Mouse (Mus musculus): Measurements from ENCODE around the gene Acox2. TPM values are rescaled to one million over a fixed set of nuclear protein-coding genes. Genes with fewer than 3 reads are reported as not detected.
A peak's percentile ranks its signal among the peaks of the same experiment; 100 is the strongest.

Acox2 gene
- polyA plus RNA-seq, 1 experiment from 2014 or later = not detected

DNA sequence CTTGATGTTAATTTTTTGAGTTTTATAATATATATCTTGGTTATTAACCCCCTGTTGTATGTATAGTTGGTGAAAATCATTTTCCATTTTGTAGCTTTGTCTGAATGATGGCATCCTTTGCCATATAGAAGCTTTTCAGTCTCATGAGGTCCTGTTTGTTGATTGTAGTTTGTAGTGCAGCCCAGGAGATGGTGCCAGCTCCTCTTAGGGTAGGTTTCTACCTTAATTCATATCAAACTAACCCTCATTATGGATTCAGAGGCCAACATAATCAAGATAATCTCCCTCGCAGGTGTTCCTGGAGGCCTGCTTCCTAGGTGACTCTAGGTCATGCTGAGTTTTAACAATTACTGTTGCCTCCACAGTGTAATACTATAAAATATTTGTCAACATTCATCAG lies 3.1 kb upstream of the Acox2 start:
- no peak for ATAC-seq (replicated peaks)
- Histone ChIP-seq H3K9me3 (no peaks in the 10 kb centered on the region), H3K4me2 (replicated peaks) (no peak overlapping the region), H3K4me3 (no peak overlapping the region), H3K9ac (replicated peaks) (no peak overlapping the region), H3K4me1 (no peaks in the 10 kb centered on the region), H3K27me3 (no peaks in the 10 kb centered on the region), H3K36me3 (no peaks in the 10 kb centered on the region), H3K27ac (replicated peaks) (no peak overlapping the region)
- 62% methylated on average over 1 of the region's 1 CpGs for WGBS

DNA sequence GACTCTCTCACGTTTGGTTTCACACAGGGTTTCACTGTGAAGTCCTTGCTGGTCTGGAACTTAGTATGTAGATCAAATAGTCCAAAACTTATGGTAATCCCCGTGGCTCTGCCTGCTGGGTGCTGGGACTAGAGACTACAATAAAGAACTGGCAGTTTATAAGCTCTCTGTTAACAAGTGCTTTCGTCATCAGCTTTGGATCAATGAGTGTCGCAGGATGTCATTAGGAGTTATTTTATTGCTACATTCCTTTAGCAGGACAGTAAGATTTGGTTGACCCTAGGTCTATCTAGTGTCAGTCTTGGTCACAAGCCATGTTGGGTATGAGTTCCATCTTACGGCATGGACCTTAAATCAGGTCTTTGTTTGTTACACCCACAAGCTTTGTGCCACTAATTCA lies 1.1 kb upstream of the Acox2 start:
- Histone ChIP-seq H3K4me3 (no peak overlapping the region), H3K4me2 (replicated peaks) (no peak overlapping the region), H3K9me3 (no peaks in the 10 kb centered on the region), H3K4me1 (no peaks in the 10 kb centered on the region), H3K27ac (replicated peaks) (no peak overlapping the region), H3K36me3 (no peaks in the 10 kb centered on the region), H3K9ac (replicated peaks) (no peak overlapping the region), H3K27me3 (no peaks in the 10 kb centered on the region)
- ATAC-seq (replicated peaks) = no peak
- 78% methylated on average over 5 of the region's 5 CpGs for WGBS

DNA sequence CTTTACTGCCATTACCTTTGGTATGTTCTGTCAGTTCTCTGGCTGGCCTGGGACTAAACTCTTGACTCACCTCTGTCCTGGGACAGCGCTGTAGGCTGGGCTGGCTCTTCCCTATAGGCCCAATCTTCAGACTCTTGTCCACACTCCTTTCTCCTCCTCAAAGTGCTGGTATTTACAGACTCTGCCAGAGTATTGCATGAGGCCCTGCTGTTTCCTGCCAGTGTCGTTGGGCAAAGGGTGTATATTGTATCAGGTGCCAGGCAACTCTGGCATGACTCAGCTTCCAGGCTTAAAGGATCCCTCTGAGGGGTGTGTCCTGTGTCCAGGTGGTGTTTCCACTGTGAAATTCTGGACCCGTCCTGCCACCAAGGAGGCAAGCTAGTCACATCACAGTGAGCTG lies 401 bp downstream of the Acox2 start:
- H3K4me3 ChIP-seq = no peak overlapping the region
- no peaks in the 10 kb centered on the region for H3K36me3 ChIP-seq
- 86% methylated on average over 3 of the region's 3 CpGs for WGBS
- H3K9ac ChIP-seq (replicated peaks) = no peak overlapping the region
- H3K4me2 ChIP-seq (replicated peaks) = no peak overlapping the region
- no peak overlapping the region for H3K27ac ChIP-seq (replicated peaks)
- no peak for ATAC-seq (replicated peaks)
- no peaks in the 10 kb centered on the region for H3K27me3 ChIP-seq
- no peaks in the 10 kb centered on the region for H3K4me1 ChIP-seq
- no peaks in the 10 kb centered on the region for H3K9me3 ChIP-seq

DNA sequence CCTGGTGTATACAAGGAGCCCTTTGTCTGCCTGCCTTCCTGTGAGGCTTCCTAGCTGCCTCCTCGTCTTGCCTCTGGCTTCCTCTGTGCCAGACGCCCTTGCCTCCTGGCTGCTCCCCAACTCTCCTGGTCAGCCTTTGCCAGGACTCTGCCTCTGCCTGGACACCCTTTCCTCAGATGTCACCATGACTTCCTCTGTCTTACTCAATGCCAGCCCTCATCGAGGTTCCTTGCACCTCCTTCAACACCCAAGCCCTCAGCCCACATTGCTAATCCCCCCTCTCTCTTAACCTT lies 872 bp downstream of the Acox2 start:
- Histone ChIP-seq H3K4me3 (no peak overlapping the region), H3K4me1 (no peaks in the 10 kb centered on the region), H3K9ac (replicated peaks) (no peak overlapping the region), H3K4me2 (replicated peaks) (no peak overlapping the region), H3K27ac (replicated peaks) (no peak overlapping the region), H3K36me3 (no peaks in the 10 kb centered on the region), H3K9me3 (no peaks in the 10 kb centered on the region), H3K27me3 (no peaks in the 10 kb centered on the region)
- WGBS = 38% methylated on average over 3 of the region's 3 CpGs
- no peak for ATAC-seq (replicated peaks)

DNA sequence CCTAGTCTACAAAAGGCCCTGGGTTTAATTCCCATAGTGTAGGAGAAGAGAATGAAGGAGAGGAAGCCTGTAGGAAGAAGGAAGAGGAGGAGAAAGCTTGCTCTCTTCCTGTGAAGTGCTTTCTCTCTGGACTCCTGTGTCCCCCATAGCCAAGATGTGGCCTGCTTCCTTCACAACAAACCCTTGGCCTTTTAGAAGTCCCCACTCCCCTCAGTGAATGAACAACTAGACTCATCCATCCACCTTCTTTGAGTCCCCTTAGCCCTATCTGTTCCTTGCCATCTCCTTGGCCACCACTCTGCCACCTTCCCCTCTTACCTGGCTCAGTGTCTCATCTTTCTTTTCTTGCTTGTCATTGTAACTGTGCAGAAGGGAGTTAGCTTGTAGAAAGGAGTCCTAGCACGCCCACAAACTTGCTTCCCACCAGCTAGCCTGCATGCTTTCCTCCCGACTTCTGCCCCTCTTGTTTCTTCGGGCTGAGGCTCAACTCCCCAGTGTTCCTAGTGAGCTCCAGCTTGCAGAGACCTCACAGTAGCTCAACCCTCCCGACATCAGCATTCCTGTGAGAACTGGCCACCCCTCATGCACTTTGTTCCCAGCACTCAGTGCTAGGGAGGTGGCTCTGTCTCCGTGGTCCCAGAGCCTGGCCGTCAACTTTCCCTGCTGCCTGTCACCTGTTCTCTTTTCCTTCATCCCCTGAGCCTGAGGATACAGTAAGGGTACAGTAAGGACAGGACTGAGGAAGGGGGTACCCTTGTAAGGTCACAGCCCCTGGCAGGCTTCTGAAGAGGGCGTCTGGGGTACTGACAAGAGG lies 1.4 kb downstream of the Acox2 start:
- ATAC-seq (replicated peaks) = no peak
- Histone ChIP-seq H3K9me3 (no peaks in the 10 kb centered on the region), H3K36me3 (no peaks in the 10 kb centered on the region), H3K4me2 (replicated peaks) (no peak overlapping the region), H3K27ac (replicated peaks) (no peak overlapping the region), H3K9ac (replicated peaks) (no peak overlapping the region), H3K4me3 (no peak overlapping the region), H3K4me1 (no peaks in the 10 kb centered on the region), H3K27me3 (no peaks in the 10 kb centered on the region)
- 56% methylated on average over 7 of the region's 7 CpGs for WGBS

DNA sequence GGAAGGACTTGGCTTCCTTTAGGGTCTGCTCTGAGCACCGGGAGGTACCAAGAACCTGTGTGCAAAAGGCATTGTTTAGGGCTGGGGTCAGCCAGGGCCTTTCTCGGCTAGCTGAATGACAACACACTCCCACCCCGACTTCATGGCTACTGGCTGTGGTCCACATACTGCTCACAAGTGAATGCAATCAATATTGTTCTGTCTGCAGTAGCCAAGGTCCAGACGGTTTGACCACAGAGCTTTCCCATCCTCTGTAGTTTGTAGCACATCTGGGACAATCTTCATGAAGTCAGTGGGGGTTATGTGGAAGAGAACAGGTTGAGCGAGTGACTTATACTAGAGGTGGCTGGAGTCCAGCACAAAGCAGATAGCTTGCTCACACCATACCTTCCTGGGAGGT lies 2.3 kb downstream of the Acox2 start:
- H3K4me1 ChIP-seq = no peaks in the 10 kb centered on the region
- H3K4me2 ChIP-seq (replicated peaks) = no peak overlapping the region
- no peaks in the 10 kb centered on the region for H3K27me3 ChIP-seq
- no peak for ATAC-seq (replicated peaks)
- H3K4me3 ChIP-seq = no peak overlapping the region
- no peak overlapping the region for H3K27ac ChIP-seq (replicated peaks)
- 79% methylated on average over 5 of the region's 5 CpGs for WGBS
- H3K9me3 ChIP-seq = no peaks in the 10 kb centered on the region
- no peak overlapping the region for H3K9ac ChIP-seq (replicated peaks)
- no peaks in the 10 kb centered on the region for H3K36me3 ChIP-seq

DNA sequence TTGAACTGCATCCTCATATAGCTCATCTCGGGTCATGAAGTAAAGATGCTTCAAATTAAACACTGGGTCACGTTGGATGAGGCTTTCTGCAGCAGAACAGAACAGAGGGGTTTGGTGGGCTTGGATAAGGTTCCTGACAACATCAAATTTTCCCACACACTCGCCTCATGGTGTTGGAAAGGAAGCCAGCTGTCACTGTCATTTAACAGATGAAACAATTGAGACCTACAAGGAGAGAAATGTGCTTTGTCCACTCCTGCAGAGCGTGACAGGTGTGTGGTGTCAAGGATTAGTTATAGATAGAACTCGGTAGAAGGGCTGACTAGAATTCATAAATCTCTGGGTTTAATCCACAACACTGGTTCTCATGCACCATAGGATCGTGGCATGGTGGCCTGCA lies 3.1 kb downstream of the Acox2 start:
- Histone ChIP-seq H3K36me3 (no peaks in the 10 kb centered on the region), H3K4me3 (no peak overlapping the region), H3K9me3 (no peaks in the 10 kb centered on the region), H3K27me3 (no peaks in the 10 kb centered on the region), H3K27ac (replicated peaks) (no peak overlapping the region), H3K9ac (replicated peaks) (no peak overlapping the region), H3K4me2 (replicated peaks) (no peak overlapping the region), H3K4me1 (no peaks in the 10 kb centered on the region)
- no peak for ATAC-seq (replicated peaks)
- 80% methylated on average over 6 of the region's 6 CpGs for WGBS

DNA sequence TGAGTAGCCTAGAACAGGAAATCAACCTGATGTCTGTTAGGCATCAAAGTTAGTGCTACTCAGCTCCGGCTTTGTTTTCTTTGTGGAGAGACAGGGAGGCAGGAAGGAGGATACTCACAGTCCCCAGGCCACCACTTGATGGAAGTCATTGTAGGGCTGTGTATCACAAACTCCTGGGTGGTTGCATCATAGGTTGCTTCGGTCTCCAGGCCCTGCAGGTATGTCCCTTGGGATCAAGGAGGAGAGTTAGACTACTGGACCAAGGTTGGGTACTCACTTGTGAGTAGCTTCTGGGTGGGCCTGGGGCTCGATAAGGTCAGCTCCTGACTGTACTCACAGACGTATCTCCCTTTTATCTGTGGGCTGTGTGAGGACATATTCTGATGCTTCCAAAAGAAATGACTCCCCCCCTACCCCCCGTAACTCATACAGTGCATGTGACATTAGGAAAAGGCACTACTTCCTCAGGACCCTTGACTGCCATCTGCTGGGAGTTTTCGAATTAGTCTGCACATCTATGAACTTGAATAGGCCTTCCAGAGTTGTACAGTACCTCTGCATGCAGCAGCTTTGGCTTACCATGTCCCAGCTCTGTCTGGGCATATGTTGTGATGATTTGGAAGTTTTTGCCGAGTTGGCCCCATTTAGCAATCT lies 4.0 kb downstream of the Acox2 start:
- Histone ChIP-seq H3K9me3 (no peaks in the 10 kb centered on the region), H3K4me3 (no peak overlapping the region), H3K27me3 (no peaks in the 10 kb centered on the region), H3K27ac (replicated peaks) (no peak overlapping the region), H3K4me1 (no peaks in the 10 kb centered on the region), H3K36me3 (no peaks in the 10 kb centered on the region), H3K4me2 (replicated peaks) (no peak overlapping the region), H3K9ac (replicated peaks) (no peak overlapping the region)
- ATAC-seq (replicated peaks) = peak; percentile 67
- WGBS = 76% methylated on average over 7 of the region's 7 CpGs

DNA sequence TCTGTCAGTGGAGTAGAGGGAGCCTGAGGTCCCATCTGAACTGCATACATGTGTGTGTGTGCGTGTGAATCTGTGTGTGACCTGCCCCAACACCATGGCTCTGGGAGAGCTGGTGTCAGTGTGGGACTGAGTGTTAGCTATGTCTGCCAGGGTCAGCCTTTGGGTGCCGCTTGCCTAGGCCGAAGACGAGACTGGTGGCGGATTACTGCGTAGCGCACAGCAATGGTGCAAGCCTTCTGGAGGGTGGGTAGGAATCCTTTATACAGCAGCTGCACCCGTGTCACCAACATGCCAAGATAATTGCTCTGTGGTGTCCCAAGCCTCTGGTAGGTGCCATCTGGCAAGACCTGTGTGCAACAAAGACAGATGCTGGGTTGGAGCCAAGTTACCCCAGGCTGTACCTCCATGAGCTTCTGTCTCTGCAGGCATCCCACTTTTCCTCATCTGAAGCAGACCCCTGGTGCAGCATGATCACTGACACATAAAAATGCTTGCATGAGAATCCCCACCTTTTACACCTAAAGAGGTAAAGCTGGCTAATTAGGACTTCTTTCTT lies 7.7 kb downstream of the Acox2 start:
- H3K9me3 ChIP-seq = no peaks in the 10 kb centered on the region
- 87% methylated on average over 8 of the region's 8 CpGs for WGBS
- no peaks in the 10 kb centered on the region for H3K27me3 ChIP-seq
- H3K4me3 ChIP-seq = no peak overlapping the region
- H3K27ac ChIP-seq (replicated peaks) = no peak overlapping the region
- ATAC-seq (replicated peaks) = no peak
- H3K9ac ChIP-seq (replicated peaks) = no peak overlapping the region
- H3K4me2 ChIP-seq (replicated peaks) = no peak overlapping the region
- H3K4me1 ChIP-seq = no peaks in the 10 kb centered on the region
- H3K36me3 ChIP-seq = no peaks in the 10 kb centered on the region

DNA sequence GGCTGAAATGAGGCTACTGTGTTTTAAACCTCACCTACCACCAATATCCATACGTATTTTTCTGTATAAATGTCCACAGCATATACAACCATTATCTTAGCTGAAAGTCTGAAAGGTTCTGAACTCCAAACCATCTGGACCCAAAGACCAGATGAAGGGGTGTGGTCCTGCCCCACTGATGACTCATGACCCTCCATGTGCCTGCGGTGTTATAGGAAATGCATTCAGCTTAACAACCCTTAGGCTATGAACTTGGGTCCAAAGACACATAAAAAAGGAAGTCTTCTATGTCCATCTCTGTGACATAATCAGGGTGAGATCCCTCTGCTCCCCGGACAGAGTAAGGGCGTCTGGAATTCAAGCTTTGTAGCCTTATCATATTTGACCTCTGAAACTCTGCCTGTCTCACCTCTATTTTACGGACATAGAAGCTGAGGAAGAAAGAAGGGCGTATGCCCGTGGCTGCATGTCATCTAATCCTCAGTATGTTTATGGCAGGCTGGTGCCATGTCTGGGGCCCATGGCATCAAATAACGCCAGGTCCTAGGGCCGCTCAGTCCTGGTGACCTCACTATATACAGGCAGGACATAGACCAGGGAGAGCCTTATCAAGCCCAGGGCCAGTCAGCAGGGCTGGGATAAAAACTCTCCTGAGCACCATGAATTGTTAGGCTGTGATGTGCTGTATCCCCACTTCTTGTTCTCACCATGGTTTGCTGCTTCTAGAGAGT lies 8.8 kb downstream of the Acox2 start:
- no peak overlapping the region for H3K9ac ChIP-seq (replicated peaks)
- no peaks in the 10 kb centered on the region for H3K9me3 ChIP-seq
- H3K27me3 ChIP-seq = no peaks in the 10 kb centered on the region
- no peaks in the 10 kb centered on the region for H3K36me3 ChIP-seq
- no peak for ATAC-seq (replicated peaks)
- H3K4me2 ChIP-seq (replicated peaks) = no peak overlapping the region
- no peak overlapping the region for H3K27ac ChIP-seq (replicated peaks)
- H3K4me3 ChIP-seq = no peak overlapping the region
- H3K4me1 ChIP-seq = no peaks in the 10 kb centered on the region
- 90% methylated on average over 9 of the region's 9 CpGs for WGBS

DNA sequence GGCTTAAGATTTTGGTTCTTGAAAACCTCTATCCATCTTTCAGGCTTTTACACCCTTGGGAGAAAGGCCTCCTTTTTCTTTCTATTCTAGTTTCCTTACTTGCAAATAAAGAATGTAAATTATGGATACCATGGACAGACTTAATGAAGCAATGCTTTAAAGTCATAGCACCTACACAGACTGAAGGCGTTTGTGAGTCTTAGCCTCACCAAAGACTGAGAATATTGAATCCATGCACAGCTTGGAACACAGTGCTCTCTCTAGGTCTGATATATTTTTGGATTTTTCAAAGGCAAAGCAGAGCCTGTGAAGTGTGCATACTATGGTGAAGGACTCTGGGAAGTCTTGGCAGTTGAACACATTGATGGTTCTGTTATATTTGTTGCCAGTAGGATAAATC lies 9.9 kb downstream of the Acox2 start:
- no peaks in the 10 kb centered on the region for H3K36me3 ChIP-seq
- H3K4me2 ChIP-seq (replicated peaks) = no peak overlapping the region
- ATAC-seq (replicated peaks) = no peak
- H3K9ac ChIP-seq (replicated peaks) = no peak overlapping the region
- H3K4me1 ChIP-seq = no peaks in the 10 kb centered on the region
- no peaks in the 10 kb centered on the region for H3K27me3 ChIP-seq
- WGBS = 92% methylated on average over 1 of the region's 1 CpGs
- no peaks in the 10 kb centered on the region for H3K9me3 ChIP-seq
- no peak overlapping the region for H3K4me3 ChIP-seq
- H3K27ac ChIP-seq (replicated peaks) = no peak overlapping the region

DNA sequence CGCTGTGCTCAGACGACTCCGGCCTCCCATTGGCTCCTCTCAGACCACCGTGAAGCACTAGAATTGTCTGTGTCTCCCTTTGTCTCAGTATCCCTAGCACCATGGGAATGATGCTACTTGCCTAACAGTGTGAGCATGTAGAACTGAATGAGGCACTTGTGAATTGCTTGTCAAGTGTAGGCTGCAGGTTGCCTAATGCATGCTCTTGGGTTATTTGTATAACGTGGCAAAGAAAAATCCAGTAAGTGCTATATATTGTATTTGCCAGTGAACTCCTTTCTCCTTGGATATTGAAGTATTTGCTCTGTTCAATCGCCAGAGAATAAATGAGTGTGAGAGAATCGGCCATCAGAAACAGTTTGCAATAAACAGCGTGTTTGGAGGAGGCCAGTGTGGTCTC lies 12.3 kb downstream of the Acox2 start:
- Histone ChIP-seq H3K36me3 (no peaks in the 10 kb centered on the region), H3K4me1 (no peaks in the 10 kb centered on the region), H3K27me3 (no peaks in the 10 kb centered on the region), H3K9me3 (no peaks in the 10 kb centered on the region), H3K9ac (replicated peaks) (no peak overlapping the region), H3K27ac (replicated peaks) (no peak overlapping the region), H3K4me3 (no peak overlapping the region), H3K4me2 (replicated peaks) (no peak overlapping the region)
- ATAC-seq (replicated peaks) = no peak
- 80% methylated on average over 8 of the region's 8 CpGs for WGBS

Data from forebrain, embryonic 15.5 days (tissue).